Mouse (Mus musculus) limb, embryonic 12.5 days (tissue): ENCODE measurements at regions not wholly inside any gene's neighbourhood (a gene's known extent, or its start where the extent isn't known, plus 50 kb on each side); places are given as distances from the start of the nearest gene placed in this dataset.

Source experiments
- ATAC-seq: fragments of 200-750 bp; cut with Nextera tagmentation; 2 replicates; pipeline ENCODE4 v1.8.0; 2017; ENCODE audit warnings: low read depth, moderate TSS enrichment; ENCODE audit not compliant: insufficient number of reproducible peaks, insufficient read depth, low FRiP score, low TSS enrichment
- H3K27ac ChIP-seq: fragments of 300-500 bp; sonication (generic); 2 replicates; pipeline ENCODE4 v1.5.1; 2016; ENCODE audit warnings: mild to moderate bottlenecking, moderate library complexity
- H3K27me3 ChIP-seq: fragments of 300-500 bp; sonication (generic); 2 replicates; pipeline ENCODE4 v1.6.1; 2016; ENCODE audit warnings: mild to moderate bottlenecking, moderate library complexity
- H3K36me3 ChIP-seq: fragments of 300-500 bp; sonication (generic); 2 replicates; pipeline ENCODE4 v1.6.1; 2016; ENCODE audit warnings: mild to moderate bottlenecking, moderate library complexity
- H3K4me1 ChIP-seq: fragments of 300-500 bp; sonication (generic); replicated peaks from 2 replicates; pipeline ENCODE4 v1.6.1; 2016
- H3K4me2 ChIP-seq: fragments of 300-500 bp; sonication (generic); 2 replicates; pipeline ENCODE4 v1.6.1; 2016; ENCODE audit warnings: mild to moderate bottlenecking, moderate library complexity
- H3K4me3 ChIP-seq: fragments of 300-500 bp; sonication (generic); replicated peaks from 2 replicates; pipeline ENCODE4 v1.5.1; 2016; ENCODE audit warnings: mild to moderate bottlenecking
- H3K9ac ChIP-seq: fragments of 300-500 bp; sonication (generic); replicated peaks from 2 replicates; pipeline ENCODE4 v1.6.1; 2016; ENCODE audit warnings: mild to moderate bottlenecking, moderate library complexity
- H3K9me3 ChIP-seq: fragments of 300-500 bp; sonication (generic); 2 replicates; pipeline ENCODE4 v1.6.1; 2016; ENCODE audit warnings: mild to moderate bottlenecking, moderate library complexity
- WGBS: fragments of 180-500 bp; shearing (Covaris S2); methylation state at CpG from one replicate; pipeline ENCODE4 v1.1.7; 2016; 5-methylcytosine and 5-hydroxymethylcytosine counted together

GRCm38 (mm10) chr17:63704991-63705390 is 157.9 kb upstream of the Fer start:
- Histone ChIP-seq H3K9me3 (no peaks in the 10 kb centered on the region), H3K27ac (no peak overlapping the region), H3K4me2 (no peak overlapping the region), H3K4me3 (no peak overlapping the region), H3K27me3 (no peaks in the 10 kb centered on the region), H3K36me3 (no peaks in the 10 kb centered on the region), H3K9ac (no peak overlapping the region), H3K4me1 (no peaks in the 10 kb centered on the region)
- WGBS = 97% methylated on average over 3 of the region's 3 CpGs
- no peak for ATAC-seq

- no peak overlapping the region for H3K4me3 ChIP-seq
Observed at GRCm38 (mm10) chr17:63712937-63713336, 149.9 kb upstream of the Fer start.

GRCm38 (mm10) chr17:63715687-63716086 is 147.2 kb upstream of the Fer start:
- Histone ChIP-seq H3K27ac (no peak overlapping the region), H3K36me3 (no peaks in the 10 kb centered on the region), H3K27me3 (peaks cover 6% of the 10 kb centered on the region; the same call in 1 of the 2 replicates), H3K9me3 (no peaks in the 10 kb centered on the region), H3K4me3 (no peak overlapping the region), H3K4me1 (peaks cover 13% of the 10 kb centered on the region; the same call in 1 of the 2 replicates), H3K9ac (no peak overlapping the region), H3K4me2 (no peak overlapping the region)
- 91% methylated on average over 9 of the region's 9 CpGs for WGBS
- no peak for ATAC-seq

More at GRCm38 (mm10) chr17:63712937-63713336, 149.9 kb upstream of the Fer start:
- WGBS = 30% methylated on average over 6 of the region's 6 CpGs
- H3K27me3 ChIP-seq = no peaks in the 10 kb centered on the region
- H3K9ac ChIP-seq = no peak overlapping the region
- H3K9me3 ChIP-seq = no peaks in the 10 kb centered on the region
- H3K4me2 ChIP-seq = no peak overlapping the region
- no peak overlapping the region for H3K27ac ChIP-seq
- H3K36me3 ChIP-seq = no peaks in the 10 kb centered on the region
- ATAC-seq = no peak
- H3K4me1 ChIP-seq = no peaks in the 10 kb centered on the region

GRCm38 (mm10) chr17:63716161-63716560 is 146.7 kb upstream of the Fer start:
- H3K36me3 ChIP-seq = no peaks in the 10 kb centered on the region
- H3K9me3 ChIP-seq = no peaks in the 10 kb centered on the region
- H3K4me3 ChIP-seq = no peak overlapping the region
- 64% methylated on average over 6 of the region's 6 CpGs for WGBS
- no peak overlapping the region for H3K9ac ChIP-seq
- no peak overlapping the region for H3K27ac ChIP-seq
- peaks cover 17% of the 10 kb centered on the region; the same call in 1 of the 2 replicates for H3K4me1 ChIP-seq
- H3K27me3 ChIP-seq = peaks cover 6% of the 10 kb centered on the region; the same call in 1 of the 2 replicates
- no peak for ATAC-seq
- H3K4me2 ChIP-seq = no peak overlapping the region

- no peak overlapping the region for H3K27ac ChIP-seq
- peaks cover 17% of the 10 kb centered on the region; the same call in 1 of the 2 replicates for H3K4me1 ChIP-seq
- ATAC-seq = no peak
- H3K27me3 ChIP-seq = peaks cover 6% of the 10 kb centered on the region; the same call in 1 of the 2 replicates
- H3K4me2 ChIP-seq = no peak overlapping the region
- no peak overlapping the region for H3K4me3 ChIP-seq
- no peaks in the 10 kb centered on the region for H3K9me3 ChIP-seq
- no peaks in the 10 kb centered on the region for H3K36me3 ChIP-seq
- 76% methylated on average over 9 of the region's 9 CpGs for WGBS
- H3K9ac ChIP-seq = no peak overlapping the region
Observed at GRCm38 (mm10) chr17:63717051-63717578, 145.7 kb upstream of the Fer start.

GRCm38 (mm10) chr17:63718972-63719715 is 143.7 kb upstream of the Fer start:
- H3K4me2 ChIP-seq = no peak overlapping the region
- H3K36me3 ChIP-seq = no peaks in the 10 kb centered on the region
- no peaks in the 10 kb centered on the region for H3K9me3 ChIP-seq
- 39% methylated on average over 16 of the region's 16 CpGs for WGBS
- ATAC-seq = no peak
- no peak overlapping the region for H3K27ac ChIP-seq
- peaks cover 17% of the 10 kb centered on the region; the same call in 1 of the 2 replicates for H3K4me1 ChIP-seq
- no peak overlapping the region for H3K4me3 ChIP-seq
- no peak overlapping the region for H3K9ac ChIP-seq
- peaks cover 10% of the 10 kb centered on the region; the same call in 1 of the 2 replicates for H3K27me3 ChIP-seq

- Histone ChIP-seq H3K4me2 (no peak overlapping the region), H3K27me3 (peaks cover 10% of the 10 kb centered on the region; the same call in 1 of the 2 replicates), H3K36me3 (no peaks in the 10 kb centered on the region), H3K27ac (no peak overlapping the region), H3K4me1 (peaks cover 17% of the 10 kb centered on the region; the same call in 1 of the 2 replicates), H3K4me3 (no peak overlapping the region), H3K9me3 (no peaks in the 10 kb centered on the region), H3K9ac (no peak overlapping the region)
- 66% methylated on average over 4 of the region's 4 CpGs for WGBS
- ATAC-seq = no peak
Observed at GRCm38 (mm10) chr17:63719771-63720170, 143.1 kb upstream of the Fer start.

GRCm38 (mm10) chr17:63720883-63721282 is 142.0 kb upstream of the Fer start:
- no peaks in the 10 kb centered on the region for H3K36me3 ChIP-seq
- no peak overlapping the region for H3K4me3 ChIP-seq
- H3K9me3 ChIP-seq = no peaks in the 10 kb centered on the region
- peak; percentile 66; the same call in 1 of the 2 replicates for ATAC-seq
- H3K4me1 ChIP-seq = peaks cover 17% of the 10 kb centered on the region; the same call in 1 of the 2 replicates
- WGBS = 30% methylated on average over 4 of the region's 4 CpGs
- H3K4me2 ChIP-seq = no peak overlapping the region
- H3K27me3 ChIP-seq = peaks cover 10% of the 10 kb centered on the region; the same call in 1 of the 2 replicates
- no peak overlapping the region for H3K27ac ChIP-seq
- no peak overlapping the region for H3K9ac ChIP-seq

- ATAC-seq = no peak
- no peak overlapping the region for H3K9ac ChIP-seq
- peaks cover 17% of the 10 kb centered on the region; the same call in 1 of the 2 replicates for H3K4me1 ChIP-seq
- peaks cover 10% of the 10 kb centered on the region; the same call in 1 of the 2 replicates for H3K27me3 ChIP-seq
- no peaks in the 10 kb centered on the region for H3K36me3 ChIP-seq
- H3K27ac ChIP-seq = no peak overlapping the region
- H3K4me3 ChIP-seq = no peak overlapping the region
- no peak overlapping the region for H3K4me2 ChIP-seq
- no peaks in the 10 kb centered on the region for H3K9me3 ChIP-seq
- WGBS = 81% methylated on average over 12 of the region's 12 CpGs
Observed at GRCm38 (mm10) chr17:63722434-63723004, 140.3 kb upstream of the Fer start.

- H3K4me1 ChIP-seq = no peaks in the 10 kb centered on the region
- H3K27me3 ChIP-seq = no peaks in the 10 kb centered on the region
- H3K4me2 ChIP-seq = no peak overlapping the region
- H3K36me3 ChIP-seq = no peaks in the 10 kb centered on the region
- H3K27ac ChIP-seq = no peak overlapping the region
- H3K4me3 ChIP-seq = no peak overlapping the region
- no peaks in the 10 kb centered on the region for H3K9me3 ChIP-seq
- ATAC-seq = no peak
- H3K9ac ChIP-seq = no peak overlapping the region
- whole genome bisulfite sequencing = 97% methylated on average over 1 of the region's 1 CpGs
Observed at GRCm38 (mm10) chr17:63738206-63738605, 124.7 kb upstream of the Fer start.

- Histone ChIP-seq H3K27ac (no peak overlapping the region), H3K4me1 (no peaks in the 10 kb centered on the region), H3K36me3 (no peaks in the 10 kb centered on the region), H3K4me2 (no peak overlapping the region), H3K9me3 (no peaks in the 10 kb centered on the region), H3K27me3 (no peaks in the 10 kb centered on the region), H3K4me3 (no peak overlapping the region), H3K9ac (no peak overlapping the region)
- ATAC-seq = no peak
- WGBS = 85% methylated on average over 2 of the region's 2 CpGs
Observed at GRCm38 (mm10) chr17:63739710-63740109, 123.2 kb upstream of the Fer start.
